Mouse (Mus musculus): Measurements from ENCODE around the gene D630039A03Rik. TPM values are rescaled to one million over a fixed set of nuclear protein-coding genes. Genes with fewer than 3 reads are reported as not detected.
"Not testable (repeated sequence)": the region's sequence is repeated elsewhere in the genome, so short reads cannot be mapped to it uniquely, and the experiment has no call there.

D630039A03Rik gene
- total RNA-seq, 2 experiments from 2014 or later, result 0.09 to 0.14 TPM

DNA sequence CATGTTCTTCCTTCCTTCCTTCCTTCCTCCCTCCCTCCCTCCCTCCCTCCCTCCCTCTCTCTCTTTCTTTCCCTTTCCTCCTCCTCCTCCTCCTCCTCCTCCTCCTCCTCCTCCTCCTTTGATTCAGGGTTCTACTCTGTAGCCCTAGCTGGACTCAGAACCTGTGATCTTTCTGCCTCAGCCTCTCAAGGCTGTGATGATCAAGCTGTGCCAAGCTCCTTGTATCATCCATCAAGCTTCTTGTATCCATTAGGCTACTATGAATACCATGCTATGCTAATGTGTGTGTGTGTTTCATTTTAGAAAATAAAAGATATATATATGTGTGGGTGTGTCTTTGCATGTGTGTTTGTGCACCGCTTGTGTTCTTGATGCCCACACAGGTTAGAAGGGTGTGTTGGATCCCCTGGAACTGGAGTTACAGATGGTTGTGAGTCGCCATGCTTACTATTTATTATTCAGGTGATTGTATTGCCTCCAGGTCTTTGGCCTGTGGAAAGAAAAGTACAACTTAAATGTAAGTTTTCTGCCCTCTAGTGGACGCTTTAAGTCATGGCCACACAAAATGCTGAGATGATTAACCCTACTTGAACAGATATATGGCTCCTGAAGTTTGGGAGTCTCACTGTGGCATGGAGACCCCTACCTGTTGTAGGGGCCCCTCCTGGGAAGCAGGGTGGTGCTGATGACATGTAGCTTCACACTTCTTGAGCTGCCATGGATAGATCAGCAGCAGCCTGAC is 11.5 kb upstream of the D630039A03Rik start:
- no peak for DNase-seq

DNA sequence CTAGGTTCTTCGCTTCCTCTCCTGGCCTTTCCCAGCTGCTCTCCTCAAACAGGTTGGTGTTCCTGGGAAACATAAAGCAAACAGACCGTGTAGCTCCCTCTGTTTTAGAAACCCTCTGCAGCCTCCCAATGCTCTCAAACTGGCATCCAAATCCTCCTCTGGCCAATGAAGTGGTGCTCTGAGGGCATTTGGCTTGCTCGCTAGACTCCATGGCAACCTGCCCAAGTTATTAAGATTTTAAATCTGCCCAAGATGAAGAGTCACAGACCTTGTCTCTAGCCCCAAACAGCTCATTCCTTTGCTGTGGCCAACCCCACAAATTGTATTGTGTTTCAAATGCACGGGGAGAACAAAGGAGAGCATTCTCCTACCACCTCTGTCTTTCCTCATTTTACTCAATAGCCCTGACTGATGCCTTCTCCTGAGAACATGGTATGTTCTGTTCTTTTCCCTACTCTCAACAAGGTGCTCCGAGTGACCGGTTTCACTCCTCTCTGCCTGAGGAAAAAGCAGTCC is 8.5 kb upstream of the D630039A03Rik start:
- DNase-seq, result no peak

DNA sequence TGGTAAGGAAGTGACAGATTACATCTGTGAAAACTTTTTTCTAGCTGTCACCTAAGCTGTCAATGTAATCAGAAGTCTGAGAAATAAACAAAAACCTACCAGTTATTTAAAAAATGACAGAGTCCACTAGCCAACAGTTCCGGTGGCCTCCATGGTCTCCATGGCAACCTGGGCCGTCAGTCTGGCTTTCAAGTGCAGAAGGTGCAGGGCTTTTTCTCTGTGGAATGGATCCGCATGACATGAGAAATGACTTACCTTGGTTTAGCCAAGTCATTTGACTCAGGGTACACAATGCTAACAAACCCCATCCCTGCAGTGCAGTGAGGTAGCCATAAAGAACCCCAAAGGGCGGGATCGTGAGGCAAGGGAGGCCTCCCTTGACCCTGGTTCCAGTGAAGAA is 6.1 kb upstream of the D630039A03Rik start:
- no peak for DNase-seq

DNA sequence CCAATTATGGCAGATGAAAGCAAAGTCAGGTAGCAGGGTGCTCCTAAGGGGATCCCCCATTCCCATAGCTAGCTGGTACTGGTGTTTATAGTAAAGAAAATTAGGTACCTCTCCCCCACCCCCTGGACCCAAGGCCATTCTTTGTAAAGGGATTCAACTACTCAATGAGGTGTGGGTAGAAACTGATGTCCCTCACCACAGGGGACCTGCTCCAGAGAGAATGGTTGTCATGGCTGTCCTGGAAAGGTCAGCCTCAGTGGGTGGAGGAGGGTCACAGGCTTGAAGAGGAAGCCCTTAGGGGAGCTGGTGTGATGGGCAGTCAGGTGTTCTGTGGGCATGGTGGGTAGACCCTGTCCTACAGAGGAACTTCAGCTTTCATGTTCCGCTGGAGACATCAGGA is 4.4 kb upstream of the D630039A03Rik start:
- no peak for DNase-seq

DNA sequence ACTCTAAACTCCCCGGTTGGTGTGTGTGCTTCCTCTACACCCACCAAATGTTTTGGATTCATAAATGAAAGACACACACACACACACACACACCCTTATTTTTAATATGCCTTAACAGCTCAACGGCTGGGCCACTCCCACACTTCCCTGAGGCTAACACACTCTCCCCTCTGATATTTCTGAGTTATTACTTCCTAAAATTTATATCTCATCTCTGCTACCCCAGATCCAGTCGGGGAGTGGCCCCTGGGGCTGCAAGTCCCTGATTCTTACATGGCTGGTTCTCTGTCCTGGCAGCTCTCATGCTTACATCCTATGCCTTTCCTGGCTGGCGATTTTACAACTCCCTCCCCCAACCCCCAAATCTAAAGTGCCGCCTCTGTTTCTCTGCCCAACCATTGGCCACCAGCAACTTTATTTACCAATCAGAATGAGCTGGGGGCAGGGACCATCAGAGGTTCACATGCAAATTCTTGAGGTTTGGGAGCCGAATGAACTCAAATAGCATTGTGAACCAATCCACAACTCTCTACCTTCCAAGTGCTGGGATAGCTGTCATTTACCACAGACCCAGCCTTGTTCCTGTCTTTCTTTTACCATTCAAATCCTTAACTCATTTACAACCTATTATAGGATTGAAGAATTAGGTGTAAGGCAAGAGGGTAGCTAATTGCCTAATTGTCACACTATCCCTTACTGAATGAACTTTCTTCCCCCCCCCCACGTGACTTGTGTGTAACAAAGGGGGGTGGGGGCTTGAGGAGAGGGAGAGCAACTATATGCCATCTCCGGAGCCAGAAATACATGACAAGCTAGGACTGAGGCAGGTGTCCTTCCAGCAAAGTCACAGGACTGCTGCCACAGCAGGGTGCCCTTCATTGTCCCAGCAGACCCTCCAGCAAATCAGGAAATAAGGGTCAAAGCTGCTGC is 3.7 kb upstream of the D630039A03Rik start:
- DNase-seq, result no peak

DNA sequence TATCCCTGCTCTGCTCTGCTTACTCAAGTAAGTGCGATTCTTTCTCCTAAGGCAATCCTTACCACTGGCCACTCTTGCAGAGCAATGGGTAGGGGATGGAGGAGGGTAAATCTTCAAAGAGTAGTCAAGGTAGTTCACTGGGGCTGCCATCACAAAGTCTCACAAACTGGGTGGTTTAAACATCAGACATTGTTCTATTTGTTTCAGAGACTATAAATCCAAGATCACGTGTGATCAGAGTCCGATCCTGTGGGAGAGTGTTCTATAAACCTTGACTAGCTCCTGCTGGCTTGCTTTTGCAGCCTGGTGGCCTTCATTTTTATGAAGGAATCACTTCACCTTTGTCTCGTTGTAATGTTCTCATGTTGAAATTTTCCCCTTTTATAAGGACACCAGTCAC is 614 bp upstream of the D630039A03Rik start:
- DNase-seq, result no peak

DNA sequence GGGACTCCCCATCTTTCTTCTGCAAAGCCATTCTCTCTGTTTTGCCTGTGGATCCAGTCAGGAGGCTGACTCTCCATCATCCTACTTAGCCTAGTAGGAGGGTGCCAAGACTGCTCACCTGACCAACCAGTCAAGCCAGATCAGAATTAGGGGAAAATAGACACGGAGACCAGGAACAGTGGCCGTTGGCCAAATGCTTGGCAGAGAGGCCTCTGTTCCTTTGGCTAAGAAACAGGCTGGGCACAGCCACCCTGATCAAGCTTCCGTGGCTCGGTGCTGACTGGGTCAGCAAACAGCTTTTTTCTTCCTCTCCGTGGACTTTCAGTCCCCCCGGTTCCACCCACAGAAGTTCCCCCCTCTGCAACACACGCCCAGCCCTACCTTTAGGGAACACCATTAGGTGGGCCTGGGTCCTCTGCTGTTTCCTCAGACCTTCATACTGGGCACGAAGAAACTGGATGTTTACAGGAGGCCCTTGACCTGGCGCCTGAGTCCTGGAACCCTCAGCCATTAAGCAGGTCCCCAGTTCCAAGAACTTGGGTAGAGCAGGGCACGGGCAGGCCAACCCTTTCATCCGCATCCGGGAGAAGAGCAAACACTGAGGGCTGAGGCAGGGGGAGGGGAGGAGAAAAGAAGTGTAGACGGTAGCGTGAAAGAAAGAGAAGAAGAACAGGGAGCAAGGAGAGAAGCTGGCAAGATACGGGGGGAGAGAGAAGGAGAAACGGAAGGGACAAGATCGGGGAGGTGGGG is 706 bp downstream of the D630039A03Rik start:
- DNase-seq, result peak; percentile 23

DNA sequence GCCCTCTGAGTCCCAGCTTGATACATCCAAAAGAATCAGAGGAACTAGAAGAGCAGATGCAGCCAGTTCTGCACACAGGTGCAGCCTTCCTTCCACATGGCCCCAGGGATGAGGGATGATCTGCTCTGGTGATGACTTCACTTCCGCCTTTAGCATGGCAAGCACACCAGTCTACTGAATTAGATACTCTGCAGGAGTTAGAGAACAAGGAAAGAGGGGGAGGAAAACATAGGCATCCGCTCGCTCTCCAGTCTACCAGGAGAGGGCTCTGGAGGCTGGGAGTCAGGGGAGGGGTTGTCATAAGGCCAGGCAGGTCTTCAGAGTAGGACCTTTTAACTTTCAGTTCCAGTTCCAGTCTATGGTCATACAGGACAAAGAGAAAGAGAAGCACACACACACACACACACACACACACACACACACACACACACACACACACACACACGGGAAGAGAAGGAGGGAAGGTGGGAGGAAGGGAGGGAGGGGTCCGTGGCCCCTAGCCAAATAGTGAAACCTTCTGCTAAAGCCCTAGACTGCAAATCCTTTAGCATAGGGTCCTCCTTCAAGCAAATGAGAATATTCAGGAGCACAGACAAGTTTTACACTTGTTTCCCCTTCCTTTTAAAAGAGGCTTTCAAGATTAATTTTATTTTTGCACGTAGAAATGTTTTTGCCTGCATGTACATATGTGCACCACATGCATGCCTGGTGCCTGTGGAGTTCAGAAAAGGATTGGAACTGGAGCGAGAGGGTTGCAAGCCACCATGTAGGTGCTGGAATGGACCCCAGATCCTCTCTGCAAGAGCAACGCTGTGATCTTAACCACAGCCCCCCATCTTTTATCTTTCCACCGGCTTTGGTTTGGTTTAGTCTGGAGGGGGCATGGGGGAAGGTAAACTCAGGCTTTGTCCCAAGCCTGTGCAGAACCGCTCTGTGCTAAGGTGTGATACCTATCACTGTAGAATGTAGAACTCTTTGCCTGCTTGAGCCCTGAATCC is 1.6 kb downstream of the D630039A03Rik start:
- DNase-seq, result no peak

DNA sequence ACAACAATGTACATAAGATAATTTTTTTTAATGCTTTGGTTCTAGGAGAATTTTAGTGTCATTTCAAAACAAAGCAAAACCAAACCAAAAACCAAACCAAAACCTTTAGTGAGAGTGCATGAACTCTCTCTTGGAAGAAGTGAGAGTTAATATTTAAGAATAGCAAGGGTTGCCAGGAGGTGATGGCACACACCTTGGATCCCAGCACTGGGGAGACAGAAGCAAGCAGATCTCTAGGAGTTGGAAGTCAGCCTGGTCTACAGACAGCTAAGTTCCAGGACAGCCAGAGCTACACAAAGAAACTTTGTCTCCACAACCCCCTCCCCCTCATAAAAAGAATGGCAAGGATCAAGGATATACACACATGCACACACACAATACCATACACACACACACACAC is 3.1 kb downstream of the D630039A03Rik start:
- DNase-seq, result no peak

DNA sequence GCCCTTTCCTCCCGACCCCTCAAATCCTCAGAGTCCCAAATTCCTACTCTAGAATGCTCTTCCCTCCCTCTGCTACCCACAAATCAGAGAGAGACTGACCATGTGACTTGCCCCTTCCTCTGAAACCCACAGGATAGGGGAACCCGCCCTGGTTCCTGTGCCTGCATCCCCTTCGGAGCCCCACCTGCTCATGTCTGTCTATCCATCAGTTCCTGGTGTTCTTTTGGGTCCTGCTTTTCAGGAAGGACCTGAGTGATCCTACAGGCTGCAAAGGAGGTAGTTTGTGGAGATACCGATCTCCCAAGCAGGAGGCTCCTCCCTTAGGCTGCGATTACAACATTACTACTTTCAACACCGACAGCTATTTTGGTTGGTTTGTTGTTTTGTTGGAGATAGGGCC is 7.2 kb downstream of the D630039A03Rik start:
- DNase-seq, result no peak

DNA sequence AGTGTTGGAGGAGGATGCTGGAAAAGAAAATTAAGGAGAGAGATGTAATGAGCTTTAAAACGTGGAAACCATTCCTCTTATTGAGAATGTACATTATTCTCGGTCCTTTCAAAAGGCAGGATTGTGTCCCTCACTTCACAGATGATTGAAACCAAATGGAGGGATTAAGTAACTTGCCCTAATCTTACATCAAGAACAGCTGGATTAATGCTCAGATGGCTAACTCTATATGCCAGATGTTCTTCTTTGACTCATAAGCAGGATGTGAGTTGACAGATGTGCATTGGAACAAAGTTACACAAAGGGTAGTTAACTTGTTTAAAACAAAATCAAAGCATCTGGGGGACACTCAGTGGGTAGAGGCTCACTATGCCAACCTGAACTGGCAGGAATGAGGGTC is 9.4 kb downstream of the D630039A03Rik start:
- no peak for DNase-seq

DNA sequence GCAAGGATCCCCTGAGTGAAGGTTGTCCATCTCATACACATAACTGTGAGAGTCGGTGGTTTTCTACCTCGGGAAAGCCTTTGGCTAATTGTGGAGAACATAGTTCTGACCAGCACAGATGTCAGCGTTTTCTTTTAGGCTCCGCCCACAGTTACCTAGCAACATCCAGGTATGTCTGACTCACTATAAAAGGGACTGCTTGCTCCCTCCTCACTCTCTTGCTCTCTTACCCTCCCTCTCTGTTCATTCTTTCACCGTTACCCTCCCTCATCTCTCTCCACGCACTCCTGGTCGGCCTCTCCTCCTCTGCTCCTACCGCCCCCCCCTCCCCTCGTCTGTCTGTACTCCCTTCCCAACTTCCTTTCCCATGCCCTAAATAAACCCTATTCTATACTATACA is 11.5 kb downstream of the D630039A03Rik start:
- DNase-seq, result no peak

DNA sequence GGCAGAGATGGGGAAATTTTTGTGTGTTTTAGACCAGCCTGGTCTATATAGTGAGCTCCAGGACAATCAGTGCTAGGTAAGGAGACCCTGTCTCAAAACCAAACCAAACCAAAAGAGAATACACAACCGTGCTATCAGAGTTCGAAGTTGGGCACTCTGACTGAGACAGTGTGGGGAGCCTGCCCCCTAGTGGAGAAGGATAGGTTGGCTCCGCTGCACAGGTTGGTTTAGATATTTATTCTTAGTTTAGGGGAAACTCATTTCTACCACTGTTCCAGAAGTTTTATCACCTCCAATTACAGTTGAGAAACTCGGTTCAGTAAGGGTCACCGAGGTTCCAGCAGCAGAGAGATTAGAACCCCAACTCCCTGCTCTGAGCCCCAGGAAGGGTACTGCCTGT is 11.9 kb downstream of the D630039A03Rik start:
- peak; percentile 72 for DNase-seq

DNA sequence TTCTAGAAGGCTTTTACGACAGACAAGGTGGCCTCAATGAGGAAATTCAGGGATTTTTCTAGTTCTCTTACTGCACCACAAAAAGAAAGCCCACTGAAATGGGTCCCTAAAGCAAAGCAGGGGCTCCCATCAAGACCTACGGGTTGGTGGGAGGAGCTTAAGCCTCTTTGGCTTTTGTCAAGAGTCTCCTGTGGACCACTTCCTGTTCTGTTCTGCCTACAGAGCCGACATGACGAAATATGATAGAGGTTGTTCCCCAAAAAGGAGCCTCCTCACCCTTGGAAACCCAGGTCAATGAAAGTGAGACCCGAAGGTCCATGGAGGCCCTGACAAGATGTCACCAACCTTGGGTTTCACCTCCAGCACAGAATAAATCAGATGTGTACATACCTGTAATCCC is 13.5 kb downstream of the D630039A03Rik start:
- no peak for DNase-seq

DNA sequence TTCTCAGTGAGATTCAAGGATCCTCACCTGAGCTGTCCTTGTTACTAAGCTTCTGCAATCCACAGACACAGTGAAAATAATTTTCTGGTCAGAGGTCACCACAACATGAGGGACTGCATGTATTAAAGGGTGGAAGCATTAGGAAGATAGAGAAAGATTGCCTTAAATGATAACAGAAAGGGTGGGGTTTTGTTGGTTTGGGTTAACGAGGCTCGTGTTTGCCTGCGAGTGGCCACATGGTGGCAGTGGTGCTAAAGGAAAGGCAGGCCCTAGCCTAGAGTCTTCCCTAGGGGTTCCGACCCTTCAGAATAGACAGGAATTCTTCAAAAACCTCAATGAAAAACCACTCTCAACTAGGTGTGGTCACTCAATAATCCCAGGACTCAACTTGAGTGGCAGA is 14.9 kb downstream of the D630039A03Rik start:
- peak; percentile 48 for DNase-seq

DNA sequence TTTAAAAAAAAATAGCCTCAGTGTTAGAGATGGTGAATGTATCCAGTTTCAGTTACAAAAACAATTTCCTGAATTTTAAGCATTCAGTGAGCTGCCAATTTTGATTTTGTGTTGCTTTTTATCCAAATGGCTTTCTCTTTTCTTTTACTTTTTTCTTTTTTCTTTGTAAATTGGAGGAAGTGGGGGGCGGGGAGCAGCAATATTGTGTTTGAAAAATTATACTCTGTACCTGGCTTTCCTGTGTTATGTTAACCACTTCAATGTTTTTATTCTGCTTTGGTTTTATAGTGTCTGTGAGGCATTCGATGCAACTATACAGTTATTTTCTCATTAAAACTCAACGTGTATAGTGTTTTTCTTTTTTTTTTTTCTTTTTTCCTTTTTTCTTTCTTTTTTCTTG is 19.5 kb downstream of the D630039A03Rik start:
- DNase-seq, result no peak

DNA sequence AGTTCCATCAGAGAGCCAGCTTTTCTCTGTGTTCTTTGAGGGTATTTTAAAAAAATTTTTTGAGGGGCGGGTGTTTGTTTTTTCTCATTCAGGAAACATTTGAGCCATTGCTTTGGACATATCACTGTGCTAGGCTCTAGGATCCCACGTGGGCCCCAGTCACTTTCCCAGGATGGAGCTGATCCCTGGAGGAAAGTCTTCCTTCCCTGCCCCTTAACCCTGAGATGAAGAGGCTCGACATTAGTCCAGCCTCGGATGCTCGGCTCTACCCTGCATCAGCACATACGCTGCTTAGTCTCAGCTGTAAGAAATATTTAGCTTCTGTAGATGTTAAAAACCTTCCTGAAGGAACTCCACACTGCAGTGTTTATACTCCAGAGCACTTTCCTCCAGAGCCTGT is 20.2 kb downstream of the D630039A03Rik start:
- no peak for DNase-seq

DNA sequence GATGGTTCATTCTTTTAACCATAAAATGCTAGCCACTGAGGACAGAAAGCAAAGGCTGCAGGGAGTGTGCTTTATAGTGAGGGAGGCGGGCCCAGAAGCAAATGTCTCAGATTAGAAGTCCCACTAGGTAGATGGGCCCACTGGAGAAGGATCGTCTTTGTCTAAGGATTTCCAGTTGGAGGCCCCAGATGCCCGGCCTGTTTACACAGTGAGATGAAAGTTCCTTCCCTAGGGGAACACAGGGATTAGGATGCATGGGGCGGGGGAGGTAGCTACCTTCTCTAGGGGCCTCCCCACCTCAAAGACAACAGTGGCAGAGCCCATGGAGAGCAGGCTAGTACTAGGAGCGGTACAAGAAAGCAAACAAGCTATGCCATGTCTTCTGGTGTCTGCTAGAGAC is 21.0 kb downstream of the D630039A03Rik start:
- no peak for DNase-seq

DNA sequence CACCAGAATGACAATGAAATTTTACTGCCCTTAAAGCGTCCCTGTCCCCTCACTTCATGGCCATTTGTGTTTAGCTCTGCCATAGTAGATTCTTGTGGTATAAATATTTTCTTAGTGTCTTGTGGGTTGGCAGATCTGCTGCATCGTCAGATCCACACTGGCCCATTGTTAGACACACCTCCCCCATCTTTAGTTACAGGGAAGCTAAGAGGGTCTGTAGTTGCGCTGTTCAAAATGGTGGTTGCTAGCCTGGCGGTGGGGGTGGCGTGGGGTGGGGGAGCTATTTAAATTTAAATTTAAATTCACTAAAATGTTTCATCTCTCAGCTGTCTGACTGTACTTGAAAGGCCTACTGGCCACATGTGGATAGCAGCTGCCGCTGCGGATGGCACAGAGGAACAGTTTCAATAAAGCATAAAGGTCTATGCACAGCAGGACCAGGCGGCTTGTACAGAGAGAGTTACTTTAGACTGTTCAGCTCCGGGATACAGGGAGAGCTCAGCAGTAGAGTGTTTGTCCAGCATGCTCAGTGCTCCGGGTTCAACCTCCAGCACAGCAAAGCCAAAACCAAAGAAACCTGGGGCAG is 24.0 kb downstream of the D630039A03Rik start:
- no peak for DNase-seq

DNA sequence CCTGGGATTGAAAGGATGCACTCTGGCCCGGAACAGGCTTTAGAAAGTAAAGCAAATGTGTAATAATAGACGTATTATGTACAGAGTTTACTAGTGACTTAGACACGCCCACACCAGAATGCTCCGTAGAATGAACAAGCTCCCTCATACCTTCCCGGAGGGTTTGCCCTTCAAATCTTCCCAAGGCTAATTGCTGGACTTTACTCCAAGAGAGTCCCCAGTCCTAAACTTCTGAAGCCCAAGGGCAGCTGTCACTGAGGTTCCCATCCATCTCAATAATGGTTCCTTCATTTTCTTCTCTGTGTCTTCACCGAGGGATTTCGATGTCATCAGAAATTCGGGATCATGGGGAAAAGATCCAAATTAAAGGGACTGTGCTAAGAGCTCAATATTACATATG is 26.3 kb downstream of the D630039A03Rik start:
- no peak for DNase-seq

DNA sequence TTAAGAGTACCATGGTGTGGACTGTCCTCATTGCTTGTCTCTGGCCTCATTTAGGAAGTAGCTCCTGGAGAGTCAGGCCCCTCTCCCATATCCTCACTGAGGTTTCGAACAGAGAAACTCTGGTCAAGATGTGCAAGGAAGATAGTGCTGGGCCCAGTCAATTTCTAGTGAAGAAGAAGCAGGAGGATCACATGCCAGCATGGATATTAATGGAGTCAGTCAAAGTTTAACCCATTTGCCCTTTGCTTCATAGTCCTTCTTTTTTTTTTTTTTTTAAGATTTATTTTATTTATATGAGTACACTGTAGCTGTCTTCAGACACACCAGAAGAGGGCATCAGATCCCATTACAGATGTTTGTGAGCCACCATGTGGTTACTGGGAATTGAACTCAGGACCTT is 27.1 kb downstream of the D630039A03Rik start:
- not testable (repeated sequence) for DNase-seq

Measured in gastrocnemius, postnatal 10 days (tissue).